Mouse (Mus musculus): ENCODE measurements around the gene Ppm1e. TPM values are rescaled to one million over a fixed set of nuclear protein-coding genes. Genes with fewer than 3 reads are reported as not detected.

Gene Ppm1e
- 3.1 and 3.3 TPM in 2 replicates for polyA plus RNA-seq (2015; fragmentation: Nextera tagmentation; extraction: Ambion mirVana)

DNA sequence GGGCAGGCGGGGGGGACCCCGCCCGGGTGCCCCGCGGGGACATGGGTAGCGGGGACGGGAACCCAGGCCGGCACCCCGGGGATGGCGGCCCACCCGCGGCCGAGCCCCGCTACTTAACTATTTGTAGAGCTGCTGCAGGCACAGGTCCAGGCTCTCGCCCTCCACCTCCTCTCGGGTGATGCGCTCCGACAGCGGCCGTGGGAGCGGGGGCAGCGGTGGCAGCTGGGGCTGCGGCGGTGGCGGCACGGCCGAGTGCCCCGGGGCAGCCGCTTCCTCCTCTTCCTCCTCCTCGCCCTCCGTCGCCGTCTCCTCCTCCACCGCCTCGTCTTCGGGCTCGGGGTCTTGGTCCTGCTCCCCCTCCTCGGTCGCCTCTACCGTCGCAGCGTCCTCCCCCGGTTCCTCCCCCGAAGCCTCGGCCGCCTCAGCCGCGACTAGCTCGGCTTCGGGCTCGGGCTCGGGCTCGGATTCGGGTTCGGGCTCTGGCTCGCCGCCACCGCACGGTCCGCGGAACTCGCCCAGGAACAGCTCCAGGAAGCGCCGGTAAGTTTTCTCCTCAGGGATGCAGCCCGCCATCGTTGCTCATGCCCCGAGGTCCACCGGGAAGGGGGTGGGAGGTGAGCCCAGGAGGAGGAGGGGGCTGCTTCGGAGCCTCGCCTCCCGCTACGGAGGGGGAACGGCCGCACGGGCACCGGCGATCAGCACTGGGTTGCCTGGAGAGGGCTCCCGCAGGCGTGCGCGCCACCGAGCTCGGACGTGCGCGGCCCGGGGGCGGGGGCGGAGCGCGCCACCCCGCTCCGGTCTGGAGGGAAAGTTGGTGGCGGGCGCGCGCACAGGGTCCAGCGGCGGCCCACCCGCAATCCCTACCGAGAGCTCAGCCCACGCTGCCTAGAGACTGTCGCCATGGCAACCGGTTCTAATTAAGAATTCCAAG, at the start of gene Ppm1e:
TSS of gene Ppm1e (minus strand) at position 693 of the 931 bp plus-strand sequence.
- Histone ChIP-seq H3K4me3 (peak within 1 kb of the TSS; percentile 70), H3K9ac (peak within 1 kb of the TSS; percentile 69), H3K36me3 (no peaks in the 10 kb centered on the region), H3K9me3 (no peaks in the 10 kb centered on the region), H3K4me1 (peaks cover 9% of the 10 kb centered on the region), H3K27me3 (peaks cover 53% of the 10 kb centered on the region), H3K27ac (no peak within 1 kb of the TSS), H3K4me2 (peak within 1 kb of the TSS; percentile 97)
- ATAC-seq (ENCODE audit: insufficient number of reproducible peaks, insufficient read depth, low FRiP score, low TSS enrichment, low read depth), result peak; percentile 82; the same call in 1 of the 2 replicates
- under 1% methylated on average over 92 of the region's 104 CpGs for WGBS

DNA sequence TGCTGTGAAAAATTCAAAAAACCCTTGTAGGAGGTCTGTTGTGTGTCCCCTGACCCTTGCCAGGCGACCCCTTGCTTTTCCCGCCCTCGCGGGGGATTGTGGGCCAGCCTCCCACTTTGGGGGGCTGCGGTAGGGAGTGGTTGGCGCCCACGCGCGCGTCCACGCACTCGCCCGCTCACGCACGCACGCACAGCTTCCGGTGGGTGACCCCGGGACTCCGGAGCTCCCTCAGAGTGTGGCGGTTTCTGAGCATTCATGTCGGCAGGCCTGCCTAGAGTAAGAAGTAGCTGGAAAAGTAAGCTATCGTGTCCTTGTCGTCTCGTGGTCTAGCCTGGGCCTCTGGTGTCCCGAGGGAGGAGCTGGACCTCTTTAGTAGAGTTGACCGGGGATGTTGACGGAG, 46.1 kb upstream of the Ppm1e start, which contains the start of the genes Rad51c and Tex14:
TSS of gene Rad51c (minus strand) at position 79 of the 400 bp plus-strand sequence.
TSS of gene Tex14 (plus strand) at position 190 of the 400 bp plus-strand sequence.
- Histone ChIP-seq H3K4me1 (0 out of 2 replicates have a peak, but pooled peaks cover 5% of the 10 kb centered on the region), H3K4me3 (peak within 1 kb of the TSS; percentile 63), H3K9ac (peak within 1 kb of the TSS; percentile 82), H3K27ac (peak within 1 kb of the TSS; percentile 97), H3K9me3 (no peaks in the 10 kb centered on the region), H3K4me2 (peak within 1 kb of the TSS; percentile 65), H3K36me3 (no peaks in the 10 kb centered on the region), H3K27me3 (no peaks in the 10 kb centered on the region)
- WGBS, result 78% methylated on average over 27 of the region's 27 CpGs
- peak; percentile 29; the same call in 1 of the 2 replicates for ATAC-seq (ENCODE audit: insufficient number of reproducible peaks, insufficient read depth, low FRiP score, low TSS enrichment, low read depth)

DNA sequence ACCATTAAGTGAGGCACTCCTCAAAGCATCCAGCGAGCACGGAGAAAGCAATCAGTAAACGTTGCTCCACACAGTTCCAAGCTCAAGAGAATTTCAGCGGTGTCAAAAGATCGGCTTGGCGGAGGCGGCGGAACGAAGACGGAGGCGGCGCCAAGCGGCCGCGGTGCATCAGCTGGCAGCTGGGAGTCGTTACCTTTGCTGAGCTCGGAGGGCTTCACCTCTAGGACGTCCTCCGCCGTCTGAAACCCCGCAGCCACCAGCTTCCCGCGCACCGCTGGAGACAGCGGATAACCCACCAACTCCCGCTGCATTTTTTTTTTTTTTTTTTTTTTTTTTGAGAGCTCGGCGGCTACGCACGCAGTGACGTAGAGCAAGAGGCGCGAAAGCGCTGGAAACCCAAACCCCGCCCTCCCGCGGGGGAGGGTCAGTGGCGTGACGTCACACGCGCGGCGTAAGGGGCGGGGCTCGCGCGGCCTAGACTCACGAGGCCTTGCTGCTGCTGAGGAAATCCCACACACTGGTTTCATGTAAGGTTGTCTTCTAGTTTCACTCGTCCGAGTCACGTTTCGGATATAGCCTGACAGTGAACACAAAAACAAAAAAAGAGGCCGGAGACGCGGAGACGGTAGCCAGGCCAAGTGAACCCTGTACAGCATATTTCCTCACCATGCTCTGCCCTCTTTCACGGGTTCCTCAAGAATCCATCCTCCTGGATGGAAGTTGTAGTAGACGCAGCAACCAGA, 45.5 kb upstream of the Ppm1e start:
- H3K9me3 ChIP-seq, result no peaks in the 10 kb centered on the region
- peak overlapping the region; percentile 82 for H3K9ac ChIP-seq
- WGBS, result 3% methylated on average over 58 of the region's 58 CpGs
- 0 out of 2 replicates have a peak, but pooled peaks cover 5% of the 10 kb centered on the region for H3K4me1 ChIP-seq
- ATAC-seq (ENCODE audit: insufficient number of reproducible peaks, insufficient read depth, low FRiP score, low TSS enrichment, low read depth), result peak; percentile 82
- no peaks in the 10 kb centered on the region for H3K27me3 ChIP-seq
- peak overlapping the region; percentile 97 for H3K27ac ChIP-seq
- H3K4me3 ChIP-seq, result peak overlapping the region; percentile 63
- peak overlapping the region; percentile 65 for H3K4me2 ChIP-seq
- H3K36me3 ChIP-seq, result no peaks in the 10 kb centered on the region

DNA sequence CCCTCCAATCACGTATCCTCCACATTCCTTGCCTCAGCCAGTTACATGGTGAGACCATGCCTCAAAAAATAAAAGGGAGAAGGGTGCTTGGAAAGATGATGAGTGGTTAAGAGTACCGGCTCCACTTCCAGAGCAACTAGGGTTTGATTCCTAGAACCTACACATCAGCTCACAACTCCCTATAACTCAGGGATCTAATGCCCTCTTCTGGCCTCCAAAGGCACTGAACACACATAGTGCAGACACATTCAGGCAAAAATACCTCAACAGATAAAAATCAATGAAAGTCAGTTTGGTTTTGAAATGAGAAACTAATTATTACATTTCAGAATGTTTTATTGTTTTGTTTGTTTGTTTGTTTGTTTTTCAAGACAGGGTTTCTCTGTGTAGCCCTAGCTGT, 39.6 kb upstream of the Ppm1e start:
- H3K9me3 ChIP-seq, result no peaks in the 10 kb centered on the region
- H3K36me3 ChIP-seq, result no peaks in the 10 kb centered on the region
- ATAC-seq (ENCODE audit: insufficient number of reproducible peaks, insufficient read depth, low FRiP score, low TSS enrichment, low read depth), result no peak
- no peak overlapping the region for H3K9ac ChIP-seq
- H3K27ac ChIP-seq, result no peak overlapping the region
- no peak overlapping the region for H3K4me3 ChIP-seq
- no peak overlapping the region for H3K4me2 ChIP-seq
- no peaks in the 10 kb centered on the region for H3K27me3 ChIP-seq
- no peaks in the 10 kb centered on the region for H3K4me1 ChIP-seq
- WGBS, result 87% methylated on average over 2 of the region's 2 CpGs

DNA sequence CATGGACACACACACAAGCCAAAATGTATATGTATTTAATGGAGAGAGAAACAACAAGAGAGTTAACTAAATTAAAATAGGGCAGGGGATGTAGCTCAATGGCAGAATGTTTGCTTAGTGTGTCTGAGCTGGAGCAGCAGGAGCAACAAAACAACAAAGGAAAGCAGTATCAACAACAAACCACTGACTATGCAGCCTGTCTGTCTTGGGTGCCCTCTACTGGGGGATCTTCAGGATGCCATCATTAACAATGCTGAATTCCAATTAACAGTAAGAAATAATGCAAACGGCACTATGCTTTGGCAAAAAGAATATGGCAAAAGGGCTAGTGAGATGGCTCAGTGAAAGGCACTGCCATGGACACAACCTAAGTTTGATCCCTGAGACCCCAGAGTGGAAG, 35.0 kb upstream of the Ppm1e start:
- Histone ChIP-seq H3K4me3 (no peak overlapping the region), H3K4me1 (no peaks in the 10 kb centered on the region), H3K9me3 (no peaks in the 10 kb centered on the region), H3K4me2 (no peak overlapping the region), H3K9ac (no peak overlapping the region), H3K27ac (no peak overlapping the region), H3K27me3 (no peaks in the 10 kb centered on the region), H3K36me3 (0 out of 2 replicates have a peak, but pooled peaks cover 6% of the 10 kb centered on the region)
- ATAC-seq (ENCODE audit: insufficient number of reproducible peaks, insufficient read depth, low FRiP score, low TSS enrichment, low read depth), result no peak
- 59% methylated on average over 1 of the region's 1 CpGs for WGBS

DNA sequence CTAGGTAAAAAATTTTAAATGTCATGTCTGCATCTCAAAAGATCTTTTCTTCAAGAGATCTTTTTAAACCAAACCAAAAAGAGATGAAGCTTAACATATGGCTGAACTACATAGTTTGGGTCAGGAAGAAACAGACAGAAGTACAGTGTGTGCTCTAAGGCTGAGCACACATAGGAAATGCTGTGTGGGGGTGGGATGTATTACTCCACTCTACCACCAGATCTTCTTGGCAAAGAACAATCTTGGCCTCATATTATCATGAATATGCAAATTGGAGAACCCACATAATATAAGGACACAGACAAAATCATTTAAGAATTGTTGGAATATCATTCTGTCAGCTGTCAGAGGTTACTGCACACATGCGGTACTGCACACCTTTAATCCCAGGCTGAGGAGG, 26.9 kb upstream of the Ppm1e start:
- H3K4me3 ChIP-seq, result no peak overlapping the region
- no peak overlapping the region for H3K4me2 ChIP-seq
- no peaks in the 10 kb centered on the region for H3K9me3 ChIP-seq
- no peaks in the 10 kb centered on the region for H3K4me1 ChIP-seq
- no peak for ATAC-seq (ENCODE audit: insufficient number of reproducible peaks, insufficient read depth, low FRiP score, low TSS enrichment, low read depth)
- WGBS, result 92% methylated on average over 1 of the region's 1 CpGs
- no peak overlapping the region for H3K9ac ChIP-seq
- no peak overlapping the region for H3K27ac ChIP-seq
- no peaks in the 10 kb centered on the region for H3K36me3 ChIP-seq
- H3K27me3 ChIP-seq, result no peaks in the 10 kb centered on the region

DNA sequence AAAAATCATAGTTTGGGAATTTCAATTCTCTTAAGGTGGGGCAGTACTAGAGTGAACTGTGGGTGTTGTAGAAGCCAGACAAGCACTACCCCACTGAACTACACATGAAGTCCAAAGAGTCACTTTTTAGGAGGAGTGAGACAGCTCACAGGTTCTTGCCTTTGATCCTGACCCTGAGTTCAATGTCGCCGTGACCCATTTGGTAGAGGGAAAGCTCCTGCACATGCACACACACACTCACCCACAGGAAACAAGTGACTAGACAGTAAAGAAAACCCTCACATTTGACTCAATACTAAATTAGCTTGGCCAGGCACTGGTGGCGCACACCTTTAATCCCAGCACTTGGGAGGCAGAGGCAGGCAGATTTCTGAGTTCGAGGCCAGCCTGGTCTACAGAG, 25.7 kb upstream of the Ppm1e start:
- ATAC-seq (ENCODE audit: insufficient number of reproducible peaks, insufficient read depth, low FRiP score, low TSS enrichment, low read depth), result no peak

DNA sequence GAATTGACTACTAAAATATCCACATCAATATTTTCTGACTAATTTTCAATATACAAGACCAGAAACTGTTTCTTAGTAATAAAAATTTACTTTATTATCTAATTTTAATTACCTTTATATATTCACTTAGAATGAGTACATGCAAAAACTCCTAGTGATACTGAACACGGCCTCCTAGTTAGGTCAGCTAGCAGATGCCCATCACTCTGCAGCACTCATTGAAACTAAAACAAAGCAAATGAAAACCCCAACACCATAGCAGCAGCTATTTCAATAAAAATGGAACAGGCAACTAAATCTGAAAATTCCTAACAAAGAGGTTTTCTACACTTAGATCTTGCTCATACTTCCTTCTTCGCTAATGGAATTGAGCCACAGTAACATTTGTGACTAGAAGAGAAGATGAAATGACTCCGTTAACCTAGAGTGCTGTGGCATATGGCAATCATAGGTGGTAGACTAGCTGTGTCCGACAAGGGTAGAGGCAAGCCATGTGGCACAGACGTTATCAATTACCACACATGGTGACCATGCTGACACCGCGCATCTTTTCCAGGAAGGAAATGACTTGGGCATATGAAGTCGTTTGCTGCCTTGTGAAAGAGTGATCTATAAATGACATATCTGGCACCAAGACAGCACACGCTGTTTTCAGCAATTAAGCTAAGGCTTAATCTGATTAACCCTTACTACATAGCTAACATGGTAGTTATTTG, 9.2 kb upstream of the Ppm1e start:
- H3K4me3 ChIP-seq, result no peak overlapping the region
- no peak for ATAC-seq (ENCODE audit: insufficient number of reproducible peaks, insufficient read depth, low FRiP score, low TSS enrichment, low read depth)
- no peak overlapping the region for H3K27ac ChIP-seq
- no peaks in the 10 kb centered on the region for H3K27me3 ChIP-seq
- no peak overlapping the region for H3K4me2 ChIP-seq
- WGBS, result 46% methylated on average over 9 of the region's 9 CpGs
- no peak overlapping the region for H3K9ac ChIP-seq
- H3K4me1 ChIP-seq, result no peaks in the 10 kb centered on the region
- no peaks in the 10 kb centered on the region for H3K36me3 ChIP-seq
- H3K9me3 ChIP-seq, result no peaks in the 10 kb centered on the region

More for the DNA sequence above, 25.7 kb upstream of the Ppm1e start:
- Histone ChIP-seq H3K36me3 (0 out of 2 replicates have a peak, but pooled peaks cover 4% of the 10 kb centered on the region), H3K27ac (no peak overlapping the region), H3K4me2 (no peak overlapping the region), H3K9me3 (no peaks in the 10 kb centered on the region), H3K4me3 (no peak overlapping the region), H3K27me3 (no peaks in the 10 kb centered on the region), H3K9ac (no peak overlapping the region), H3K4me1 (no peaks in the 10 kb centered on the region)
- 96% methylated on average over 4 of the region's 4 CpGs for WGBS

DNA sequence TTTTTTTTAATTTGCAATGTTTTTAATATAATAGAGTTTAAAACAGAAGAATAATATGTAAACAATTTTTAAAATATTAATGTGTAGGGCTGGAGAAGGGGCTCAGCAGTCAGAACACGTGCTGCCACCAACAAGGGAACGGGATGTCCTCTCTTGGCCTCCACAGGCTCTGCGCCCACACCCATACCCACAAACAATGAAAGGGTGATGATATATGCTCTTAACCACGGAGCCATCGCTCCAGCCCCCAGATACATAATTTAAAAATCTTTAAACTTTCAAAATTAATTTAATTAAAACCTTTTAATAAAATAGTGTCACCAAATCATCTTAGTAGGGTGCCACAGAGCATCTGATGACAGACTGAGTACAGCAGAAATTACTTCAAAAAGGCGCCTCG, 8.2 kb upstream of the Ppm1e start:
- Histone ChIP-seq H3K4me3 (no peak overlapping the region), H3K27ac (no peak overlapping the region), H3K9ac (no peak overlapping the region), H3K27me3 (no peaks in the 10 kb centered on the region), H3K9me3 (no peaks in the 10 kb centered on the region), H3K36me3 (no peaks in the 10 kb centered on the region), H3K4me1 (no peaks in the 10 kb centered on the region), H3K4me2 (no peak overlapping the region)
- 85% methylated on average over 7 of the region's 7 CpGs for WGBS
- ATAC-seq (ENCODE audit: insufficient number of reproducible peaks, insufficient read depth, low FRiP score, low TSS enrichment, low read depth), result no peak

DNA sequence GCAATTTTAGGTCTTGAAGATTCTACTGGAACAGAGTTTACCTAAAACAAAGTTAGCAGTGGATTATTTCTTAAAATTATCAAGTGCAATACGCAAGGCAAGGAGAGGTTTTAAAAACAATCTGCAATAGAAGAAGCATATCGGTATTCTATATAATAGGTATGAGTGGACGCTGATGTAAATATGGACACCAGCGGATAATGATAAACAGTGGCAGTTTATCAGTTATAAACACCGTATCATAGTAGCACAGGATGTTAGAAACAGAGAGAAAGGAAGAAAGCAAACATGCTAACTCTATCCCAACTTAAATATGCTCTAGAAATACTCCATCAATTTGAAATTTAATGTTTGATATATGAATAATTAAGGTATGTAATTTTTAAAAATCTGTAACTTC, 6.3 kb upstream of the Ppm1e start:
- no peak for ATAC-seq (ENCODE audit: insufficient number of reproducible peaks, insufficient read depth, low FRiP score, low TSS enrichment, low read depth)
- 90% methylated on average over 5 of the region's 5 CpGs for WGBS
- no peaks in the 10 kb centered on the region for H3K4me1 ChIP-seq

DNA sequence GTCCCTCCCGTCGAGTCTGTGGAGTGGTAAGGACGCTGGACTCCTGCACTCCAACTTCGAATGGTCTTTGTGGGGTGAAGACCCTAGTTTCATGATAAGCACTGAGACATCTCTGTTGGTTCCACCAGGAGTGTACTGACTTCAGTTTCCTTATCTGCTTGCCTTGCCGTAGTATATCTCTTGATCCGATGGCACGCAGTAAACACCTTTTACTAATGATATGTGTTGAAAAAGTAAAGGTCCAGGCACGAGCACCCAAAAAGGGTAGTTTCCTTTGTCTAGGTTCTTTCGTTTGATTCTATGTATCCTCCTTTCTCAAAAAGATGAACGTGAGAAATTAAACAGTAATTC, 414 bp upstream of the Ppm1e start:
- H3K4me2 ChIP-seq, result peak overlapping the region; percentile 97
- no peak overlapping the region for H3K27ac ChIP-seq
- no peaks in the 10 kb centered on the region for H3K9me3 ChIP-seq
- peak overlapping the region; percentile 70 for H3K4me3 ChIP-seq
- H3K27me3 ChIP-seq, result peaks cover 53% of the 10 kb centered on the region
- no peaks in the 10 kb centered on the region for H3K36me3 ChIP-seq
- WGBS, result 14% methylated on average over 10 of the region's 10 CpGs
- peak overlapping the region; percentile 69 for H3K9ac ChIP-seq
- ATAC-seq (ENCODE audit: insufficient number of reproducible peaks, insufficient read depth, low FRiP score, low TSS enrichment, low read depth), result no peak
- H3K4me1 ChIP-seq, result peaks cover 9% of the 10 kb centered on the region

More for the DNA sequence above, 6.3 kb upstream of the Ppm1e start:
- Histone ChIP-seq H3K4me2 (no peak overlapping the region), H3K36me3 (no peaks in the 10 kb centered on the region), H3K27ac (no peak overlapping the region), H3K27me3 (peaks cover 11% of the 10 kb centered on the region), H3K4me3 (no peak overlapping the region), H3K9me3 (no peaks in the 10 kb centered on the region), H3K9ac (no peak overlapping the region)
